Mouse (Mus musculus): ENCODE measurements around the gene Myh2.

DNA sequence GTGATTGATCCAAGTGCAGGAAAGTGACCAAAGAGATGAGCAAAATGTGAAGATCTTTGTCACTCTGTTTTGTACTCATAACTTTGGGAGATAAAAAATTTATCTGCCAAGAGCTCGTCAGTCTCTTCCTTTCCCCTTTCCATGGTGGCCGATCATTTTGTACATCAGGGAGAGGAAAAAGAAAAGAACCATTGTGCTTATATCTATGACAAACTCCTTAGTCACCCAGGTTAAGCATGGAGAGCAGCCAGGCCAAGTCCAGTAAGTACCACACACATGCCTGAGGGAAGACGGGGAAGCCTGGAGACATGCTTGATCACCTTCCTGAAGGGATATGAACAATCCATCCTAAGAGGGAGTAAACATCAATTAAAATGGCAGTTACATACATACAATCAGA lies 53.6 kb downstream of the Myh2 start:
- TF ChIP-seq HCFC1 (IDR thresholded peaks at IDR 0.05; ENCODE audit: borderline replicate concordance, insufficient read depth, low read length) (no peak), ZC3H11A (IDR thresholded peaks at IDR 0.05; ENCODE audit: borderline replicate concordance, low read depth, low read length) (no peak), ZNF384 (IDR thresholded peaks at IDR 0.05; ENCODE audit: low read depth, low read length) (no peak)
